Mouse (Mus musculus) c-Kit-positive CD71-positive TER-119-negative erythroid progenitor cells, embryonic 14.5 days (primary cell): ENCODE measurements at regions not wholly inside any gene's neighbourhood (a gene's known extent, or its start where the extent isn't known, plus 50 kb on each side); places are given as distances from the start of the nearest gene placed in this dataset.

ENCODE experiments used
- DNase-seq: peaks from one replicate; pipeline ENCODE4 v3.0.0-alpha.2; 2013; ENCODE audit warnings: low read depth

DNA sequence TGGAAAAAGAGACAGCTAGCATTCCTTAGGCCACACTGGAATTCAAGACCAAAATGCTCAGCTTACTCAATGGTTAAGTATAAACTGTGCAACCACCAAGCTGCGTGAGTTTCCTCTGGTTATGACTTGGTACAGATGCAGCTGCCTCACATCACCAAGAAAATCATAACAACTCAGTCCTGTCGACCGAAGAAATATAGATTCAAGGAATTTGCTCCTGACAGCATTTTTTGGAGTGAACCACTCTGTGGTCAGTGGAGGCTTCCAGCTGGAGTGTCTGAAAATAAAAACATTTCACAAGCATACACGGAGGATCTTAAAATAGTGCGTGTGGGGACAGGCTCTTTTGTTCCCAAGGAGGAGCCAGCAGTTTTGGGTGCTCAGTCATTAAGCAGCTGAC lies 253.8 kb downstream of the Bckdhb start:
- DNase-seq, result no peak

DNA sequence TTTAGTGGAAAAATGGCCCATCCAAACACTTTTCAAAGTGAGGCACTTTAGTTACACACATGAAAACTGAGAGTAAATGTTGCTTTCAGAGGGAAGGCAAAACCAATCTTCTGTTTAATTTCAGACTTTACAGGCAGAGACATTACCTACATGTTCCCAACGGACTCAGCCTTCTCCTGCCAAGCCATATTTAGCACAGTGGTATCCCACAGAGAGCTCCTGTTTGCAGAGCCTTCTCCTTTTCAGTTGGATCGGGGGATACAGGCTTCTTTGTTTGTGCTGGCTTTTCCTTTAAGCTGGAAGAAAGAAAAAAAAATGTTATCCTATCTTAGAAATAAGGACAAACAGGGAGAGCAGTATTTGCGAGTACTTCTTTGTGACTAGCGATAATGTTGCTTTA lies 254.3 kb downstream of the Bckdhb start:
- DNase-seq, result no peak

DNA sequence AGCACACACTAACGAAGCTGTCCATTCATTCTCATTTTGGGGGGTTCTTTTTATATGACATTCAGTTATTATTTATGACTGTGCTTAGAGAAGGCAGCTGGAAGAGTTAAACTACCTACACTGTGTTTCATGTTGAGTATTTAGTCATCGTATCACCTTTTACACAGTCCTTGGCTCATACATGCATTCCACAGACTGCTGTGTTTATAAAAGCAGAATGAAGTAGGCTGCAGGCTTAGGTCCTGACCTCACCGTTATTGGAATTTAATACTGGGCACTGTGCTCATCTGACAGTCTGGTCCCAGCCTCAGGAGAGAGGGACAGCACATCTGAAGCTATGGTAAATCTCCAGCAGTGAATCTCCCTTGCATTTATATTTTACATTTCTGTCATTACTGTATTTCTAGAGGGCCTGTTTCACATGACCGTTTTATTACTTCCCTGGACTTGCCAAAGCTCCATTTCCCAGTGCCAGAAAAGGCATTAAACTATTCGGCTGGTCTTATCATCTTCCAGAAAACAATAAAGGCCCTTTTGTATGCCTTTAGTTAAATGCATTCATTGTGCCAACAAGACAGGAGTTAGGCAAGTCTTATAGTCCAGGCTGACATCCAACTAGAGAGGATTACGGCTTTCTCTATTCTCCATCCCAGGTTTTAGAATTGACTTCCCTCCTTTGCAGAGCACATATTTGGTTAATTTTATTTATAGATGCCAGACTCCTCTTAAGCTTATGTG lies 258.9 kb downstream of the Bckdhb start:
- DNase-seq, result no peak

DNA sequence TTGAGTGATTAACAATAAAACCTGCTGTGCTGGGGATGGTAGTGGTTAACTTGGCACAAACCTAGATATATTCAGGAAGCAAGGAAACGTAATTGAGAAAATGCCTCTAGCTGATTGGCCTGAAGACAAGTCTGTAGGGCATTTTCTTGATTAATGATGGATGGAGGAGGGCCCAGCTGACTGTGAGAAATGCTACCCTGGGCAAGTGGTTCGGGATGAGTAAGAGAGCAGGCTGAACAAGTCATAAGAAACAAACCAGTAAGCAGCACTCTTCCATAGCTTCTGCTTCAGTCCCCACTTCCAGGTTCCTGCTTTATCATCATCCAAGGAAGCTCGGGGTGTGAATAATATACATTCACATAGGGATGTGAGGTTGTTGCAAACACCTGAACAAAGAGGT lies 262.6 kb downstream of the Bckdhb start:
- DNase-seq, result no peak

DNA sequence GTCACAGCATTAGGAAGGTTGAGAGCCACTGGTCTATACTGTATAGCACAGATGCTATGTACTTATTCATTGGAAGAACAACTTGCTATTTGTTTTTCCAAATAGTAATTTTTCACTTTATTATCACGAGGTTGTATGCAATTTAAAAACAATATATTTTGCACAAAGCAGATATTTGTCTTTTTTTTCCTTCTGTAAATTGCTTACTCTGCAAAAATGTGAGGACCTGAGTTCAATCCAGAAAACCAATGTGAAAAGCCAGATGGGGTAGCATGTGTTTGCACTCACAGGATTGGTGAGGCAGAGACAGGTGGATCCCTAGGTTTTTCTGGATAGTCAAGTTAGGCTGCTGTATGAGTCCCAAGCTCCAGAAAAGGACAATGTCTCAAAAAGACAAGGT lies 268.5 kb downstream of the Bckdhb start:
- DNase-seq, result no peak

DNA sequence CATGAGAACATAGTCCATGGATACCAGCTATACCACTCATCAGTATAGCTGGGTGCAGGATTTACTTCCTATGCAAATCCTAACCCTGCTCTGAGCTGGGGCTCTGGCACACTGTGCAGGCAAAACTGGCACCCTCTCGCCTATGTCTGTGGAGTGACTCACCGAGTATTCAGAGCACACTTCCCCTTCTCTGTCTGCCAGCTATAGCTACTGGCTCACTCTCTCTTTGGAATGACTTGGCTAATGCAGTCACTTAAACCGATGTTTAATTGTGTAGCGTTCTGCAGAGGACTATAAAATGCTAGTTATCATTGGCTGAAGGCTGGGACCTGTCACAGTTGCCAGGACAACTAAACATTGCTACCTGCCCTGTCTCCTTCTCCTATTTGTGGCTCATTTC lies 269.8 kb downstream of the Bckdhb start:
- DNase-seq, result no peak

DNA sequence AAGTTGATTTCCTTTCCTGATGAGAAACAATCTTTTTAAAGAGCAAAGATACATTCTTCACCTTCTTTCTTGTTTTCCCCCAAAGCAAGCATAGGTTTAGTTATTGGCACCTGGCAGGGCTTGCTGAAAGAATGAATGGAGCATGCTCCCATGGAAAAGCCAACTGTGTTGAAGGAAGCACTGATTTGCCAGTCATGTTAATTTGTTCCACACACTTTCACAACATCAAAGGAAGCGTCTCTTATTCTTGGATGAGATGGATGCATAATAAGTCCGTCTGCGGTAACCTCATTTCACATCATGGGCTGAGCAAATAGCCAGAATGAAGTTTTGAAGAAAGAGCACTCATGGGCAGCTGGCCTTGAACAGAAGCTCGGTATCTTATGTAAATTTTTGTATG lies 270.4 kb downstream of the Bckdhb start:
- DNase-seq, result no peak

DNA sequence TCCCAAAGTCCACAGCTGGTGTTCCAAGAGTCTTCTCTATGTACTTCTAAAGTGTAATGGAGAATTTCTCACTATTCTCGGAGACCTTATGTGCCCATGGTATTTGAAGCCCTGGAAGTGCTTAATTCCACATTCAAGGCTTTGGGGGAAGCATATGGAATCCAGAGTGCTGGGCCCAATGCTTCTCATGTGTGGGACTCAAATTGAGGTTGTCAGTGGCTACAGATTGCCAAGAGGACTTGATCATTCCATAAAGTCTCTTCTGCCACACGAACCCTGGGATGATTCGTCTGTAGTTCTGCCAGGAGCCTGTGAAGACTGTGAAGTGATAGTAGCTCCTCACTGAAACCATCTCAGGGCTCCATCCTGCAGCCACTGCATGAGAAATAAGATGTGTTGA lies 275.3 kb downstream of the Bckdhb start:
- no peak for DNase-seq

DNA sequence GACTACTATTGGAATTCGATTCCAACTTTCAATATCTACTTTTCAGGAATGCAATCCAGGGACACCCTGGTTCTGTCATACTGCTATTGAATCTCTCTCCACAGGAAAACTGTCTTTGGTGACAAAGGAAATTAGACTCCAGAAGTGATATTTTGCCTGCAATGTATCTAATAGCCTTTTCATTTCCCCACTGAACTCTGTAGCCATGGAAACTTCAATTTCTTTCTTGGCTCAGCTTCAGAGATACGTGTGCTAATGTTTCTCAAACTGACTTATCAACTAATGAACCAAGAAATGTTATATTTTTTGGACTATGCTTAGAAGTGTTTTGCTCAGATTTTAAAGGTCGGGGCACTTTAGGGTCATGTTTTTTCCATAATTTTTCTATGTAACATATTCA lies 279.1 kb downstream of the Bckdhb start:
- no peak for DNase-seq

DNA sequence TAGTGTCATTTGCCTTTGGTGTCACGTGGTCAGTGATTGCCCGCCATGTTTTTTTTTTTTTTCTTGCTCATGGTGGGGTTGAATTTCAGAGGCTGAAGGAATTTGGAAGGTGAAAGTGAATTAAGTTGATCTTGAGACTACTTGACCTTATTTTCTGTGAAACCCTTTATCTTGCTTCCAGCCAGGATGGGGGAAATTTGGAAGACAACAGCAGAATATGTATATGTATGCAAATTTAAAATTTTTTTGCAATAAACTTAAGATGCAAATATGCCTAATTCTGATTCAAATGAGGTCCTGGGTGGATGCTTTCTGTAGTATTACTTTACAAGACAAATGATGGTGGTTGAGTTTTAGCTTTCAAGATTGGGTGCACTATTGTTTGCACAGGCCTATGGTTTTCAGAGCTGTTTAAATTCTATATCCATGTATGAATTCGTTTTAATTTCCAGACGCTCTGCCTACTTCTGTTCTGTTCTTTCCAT lies 315.6 kb downstream of the Bckdhb start:
- DNase-seq, result no peak

DNA sequence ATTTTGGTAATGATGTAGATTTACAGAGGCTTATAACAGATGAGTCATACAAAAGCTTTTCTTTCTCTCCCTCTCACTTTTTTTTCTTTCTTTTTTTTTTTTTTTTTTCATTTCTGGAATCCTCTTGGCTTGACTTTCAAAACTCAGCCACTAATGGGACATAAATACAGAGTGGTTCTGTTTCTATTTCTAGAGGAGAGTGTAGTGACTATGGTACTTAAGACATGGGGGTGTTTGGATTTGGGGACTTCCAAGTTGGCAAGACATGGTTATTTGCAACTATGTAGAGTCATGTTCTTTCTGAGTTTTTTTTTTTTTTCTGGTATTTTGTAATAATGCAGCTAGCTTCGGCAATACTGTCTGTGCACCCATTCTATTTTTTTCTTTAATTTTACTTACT lies 324.8 kb downstream of the Bckdhb start:
- DNase-seq, result no peak

DNA sequence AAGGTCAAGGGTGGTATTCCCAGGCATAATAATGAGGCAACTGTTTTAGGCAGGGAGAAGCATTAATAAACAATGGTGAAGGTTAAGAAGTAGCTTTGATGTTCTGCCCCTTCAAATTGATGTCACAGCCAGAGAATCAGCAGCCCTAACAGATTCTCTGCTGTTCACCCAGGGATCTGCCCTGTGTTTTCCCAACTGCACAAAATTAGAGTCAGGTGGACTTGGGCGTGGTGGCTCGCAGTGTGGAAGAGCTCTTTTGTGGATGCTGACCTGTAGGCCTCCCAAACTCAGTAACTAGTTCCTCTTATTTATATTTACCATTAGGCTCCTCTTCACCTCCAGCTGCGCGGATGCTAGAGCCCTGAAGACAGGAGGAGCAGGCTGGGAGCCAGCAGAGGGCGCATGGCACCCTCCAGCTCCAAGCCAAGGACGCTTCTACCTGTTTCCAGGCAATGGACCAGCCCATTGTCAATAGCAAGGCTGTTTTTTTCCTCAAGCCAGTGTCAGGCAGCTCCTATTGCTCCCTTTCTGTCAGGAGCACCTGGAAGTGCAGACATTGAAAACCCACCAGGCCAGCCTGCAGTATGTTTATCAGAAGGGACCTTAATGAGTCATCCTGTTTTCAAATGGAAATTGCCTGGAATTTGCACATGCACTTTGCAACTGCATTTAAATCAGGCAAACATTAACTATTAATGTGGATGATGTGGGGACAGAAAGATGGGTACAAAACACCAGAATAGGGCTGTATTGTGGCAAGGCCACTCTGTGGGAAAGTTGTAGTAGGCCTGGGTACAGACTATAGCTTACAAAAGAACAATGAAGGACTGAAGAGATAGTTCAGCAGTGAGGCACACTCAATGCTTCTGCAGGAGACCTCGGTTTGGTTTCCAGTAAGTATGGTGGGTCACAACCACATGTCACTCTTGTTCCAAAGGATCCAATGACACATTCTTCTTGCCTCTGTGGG lies 328.4 kb downstream of the Bckdhb start:
- DNase-seq, result no peak

DNA sequence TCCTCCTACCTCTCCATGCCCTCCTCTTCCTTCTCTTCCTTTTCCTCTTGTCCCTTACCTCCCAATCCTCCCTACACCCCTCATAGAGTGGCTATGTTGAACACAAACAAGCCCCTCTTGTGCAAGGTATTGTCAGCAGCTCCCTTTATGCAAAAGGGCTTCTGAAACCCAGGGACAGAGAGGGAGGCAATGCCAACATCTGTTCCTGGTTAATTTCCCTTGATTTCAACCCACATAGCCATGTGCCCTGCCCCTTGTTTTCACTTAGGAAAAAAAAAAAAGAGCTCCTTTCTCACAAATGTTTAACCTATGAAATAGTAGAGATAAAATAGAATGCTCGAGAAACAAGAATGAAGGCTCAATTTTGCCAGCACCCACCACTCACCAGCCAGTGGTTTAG lies 333.5 kb downstream of the Bckdhb start:
- no peak for DNase-seq

DNA sequence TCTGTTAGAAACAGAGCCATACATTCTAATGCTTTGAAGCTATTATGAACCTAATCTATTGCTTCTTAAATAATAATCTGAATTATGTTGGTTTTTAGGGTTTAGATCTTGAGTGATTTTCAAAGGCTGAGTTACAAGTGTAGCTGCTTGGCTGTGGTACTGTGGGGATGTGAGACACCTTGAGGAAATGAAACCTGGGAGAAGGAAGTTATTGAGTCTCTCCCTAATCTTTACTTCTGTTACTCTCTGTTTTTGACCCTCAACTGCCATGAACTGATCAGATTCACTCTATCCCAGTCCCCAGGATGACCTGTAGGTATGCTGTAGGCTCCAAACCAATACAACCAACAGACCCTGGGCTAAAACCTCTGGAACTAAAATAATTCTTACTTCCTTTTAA lies 334.8 kb downstream of the Bckdhb start:
- DNase-seq, result no peak

DNA sequence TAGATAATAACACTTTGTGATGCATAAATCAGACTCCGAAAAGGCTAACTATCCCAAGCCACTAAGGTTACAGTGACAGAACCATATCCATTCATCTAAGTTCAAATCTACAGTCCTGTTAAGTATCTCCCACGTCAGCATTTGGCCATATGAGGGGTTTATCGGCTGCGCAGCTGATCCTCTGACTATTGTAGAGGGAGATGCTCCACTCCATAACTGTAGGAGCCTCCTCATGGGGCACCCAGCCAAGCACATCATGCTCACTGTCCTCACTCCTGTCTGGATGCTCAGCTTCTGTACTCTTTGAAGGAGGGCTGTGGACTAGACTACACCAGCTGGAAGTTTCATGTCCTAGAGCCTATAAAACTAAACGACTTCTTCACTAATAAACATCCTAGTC lies 337.2 kb downstream of the Bckdhb start:
- DNase-seq, result no peak

DNA sequence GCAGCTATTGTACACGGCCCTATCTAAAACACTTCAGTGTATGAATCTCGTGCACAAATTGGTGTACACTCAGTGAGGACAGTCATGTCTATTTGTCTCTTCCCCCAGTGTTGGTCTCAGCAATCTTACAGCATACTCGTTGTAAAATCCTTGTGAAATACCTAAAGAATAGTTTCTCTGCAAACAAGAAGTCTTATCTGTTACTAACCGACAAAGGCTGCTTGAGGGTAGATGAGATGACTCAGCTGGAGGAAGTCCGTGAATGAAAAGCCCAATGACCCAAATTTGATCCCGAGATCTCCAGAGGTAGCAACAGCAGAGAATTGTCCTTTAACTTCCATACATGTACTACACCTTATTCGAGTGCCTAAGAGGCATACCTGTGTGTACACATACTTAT lies 342.0 kb downstream of the Bckdhb start:
- no peak for DNase-seq

DNA sequence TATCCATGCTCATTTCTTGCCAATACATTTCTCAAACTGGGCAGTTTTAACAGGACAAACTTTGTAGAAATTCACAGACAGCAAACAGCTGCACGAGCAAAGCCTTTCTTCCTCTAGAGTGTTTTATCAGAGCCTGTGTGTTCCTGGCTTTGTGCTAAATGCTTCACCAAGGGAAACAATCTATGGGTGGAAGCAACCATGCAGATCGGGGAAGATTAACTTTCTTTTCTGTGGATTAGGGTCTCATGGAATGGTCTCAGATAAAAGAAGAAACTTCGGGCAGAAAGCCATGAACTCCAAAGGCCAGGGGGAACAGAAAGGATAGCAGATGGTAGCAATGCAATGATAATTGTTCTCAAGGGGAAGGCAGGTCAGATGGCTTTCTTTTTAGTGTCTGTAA lies 349.7 kb downstream of the Bckdhb start:
- no peak for DNase-seq

DNA sequence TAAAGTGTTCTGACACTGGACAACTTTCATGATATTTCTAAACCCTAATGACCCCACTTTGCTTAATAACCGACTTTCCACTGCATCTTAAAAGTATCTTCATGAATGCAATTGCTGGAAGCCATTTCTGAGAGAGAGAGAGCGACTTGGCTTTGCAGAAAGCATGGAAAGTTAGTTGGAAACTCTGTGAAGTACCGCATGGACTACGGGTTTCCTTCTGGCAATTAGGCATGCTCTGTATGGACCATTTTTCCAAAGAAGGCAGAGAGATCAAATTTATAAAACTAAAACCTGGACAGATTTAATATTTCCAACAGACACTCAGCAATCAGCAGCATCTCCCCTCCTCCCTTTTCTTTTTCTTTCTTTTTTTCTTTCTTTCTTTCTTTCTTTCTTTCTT lies 353.4 kb downstream of the Bckdhb start:
- DNase-seq, result no peak

DNA sequence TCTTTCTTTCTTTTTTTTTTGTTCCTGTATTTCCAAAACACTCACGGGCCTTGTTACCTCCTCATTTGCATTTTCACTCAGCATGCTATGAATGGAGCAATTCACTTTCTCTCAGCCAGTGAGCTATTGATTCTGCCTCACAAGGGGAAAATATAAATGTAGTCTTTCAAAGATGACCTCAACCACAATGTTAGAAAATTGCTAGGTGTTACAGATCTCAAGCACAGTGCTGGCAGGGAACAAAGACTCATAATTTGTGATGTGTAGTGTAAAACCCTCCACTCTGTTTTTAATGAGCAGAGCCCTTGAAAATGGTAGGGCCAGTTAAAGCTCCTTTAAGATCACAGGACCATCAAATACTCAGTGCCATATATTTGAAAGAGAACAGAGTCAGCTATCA lies 353.8 kb downstream of the Bckdhb start:
- no peak for DNase-seq

DNA sequence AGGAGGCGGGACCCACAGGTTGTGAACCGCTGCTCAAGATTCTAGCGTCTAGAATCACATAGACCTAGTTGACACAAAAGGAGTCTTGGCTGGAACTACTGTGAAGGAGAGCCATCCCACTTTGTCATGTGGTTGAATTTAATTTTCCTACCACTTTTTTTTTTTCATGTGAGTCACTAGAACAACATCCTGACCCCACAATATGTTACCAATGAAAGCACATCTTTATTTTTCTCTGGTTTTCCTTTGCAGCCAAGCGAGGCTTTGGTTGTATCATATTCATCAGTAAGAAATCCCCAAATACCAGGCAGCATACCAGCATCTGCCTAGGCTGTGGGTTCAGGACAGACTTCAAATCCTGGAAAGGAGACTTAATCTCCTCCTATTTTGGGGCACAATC lies 356.0 kb downstream of the Bckdhb start:
- no peak for DNase-seq

DNA sequence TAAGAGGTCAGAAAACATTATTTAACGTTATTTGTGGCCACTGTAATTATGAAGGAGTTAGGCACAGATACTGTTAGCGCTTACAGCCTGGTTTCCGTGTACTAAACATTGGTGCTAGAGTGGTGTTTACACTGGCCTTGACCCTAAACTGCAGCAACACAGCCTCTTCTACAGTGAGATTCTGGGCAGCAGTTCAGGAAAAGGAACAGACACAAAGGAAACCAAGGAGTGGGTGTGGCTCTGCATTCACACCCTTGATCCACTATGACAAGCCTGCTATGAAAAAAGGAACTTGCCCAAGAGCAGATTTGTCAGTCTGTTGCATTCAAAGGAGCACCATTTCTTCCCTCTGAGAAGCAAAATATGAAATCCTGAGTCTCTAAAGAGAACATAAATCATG lies 356.7 kb downstream of the Bckdhb start:
- no peak for DNase-seq

DNA sequence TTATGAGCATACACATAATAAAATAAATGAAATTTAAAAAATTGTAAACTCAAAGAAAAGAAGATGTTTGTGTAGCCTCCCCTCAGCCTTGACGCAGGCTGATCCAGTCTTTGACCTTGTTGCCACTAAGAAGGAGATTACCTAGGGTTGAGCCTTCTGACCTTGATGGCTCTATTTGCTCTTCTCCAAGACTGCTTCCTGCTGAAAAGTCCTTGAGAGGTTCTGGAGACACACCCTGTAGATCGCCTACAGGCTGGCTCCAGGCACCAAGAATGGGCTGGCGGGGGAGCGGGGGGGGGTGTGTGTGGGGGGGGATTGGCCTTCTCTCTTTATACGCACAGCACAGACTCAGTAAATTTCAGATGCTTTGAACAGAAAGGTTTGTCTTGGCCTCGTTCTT lies 358.4 kb downstream of the Bckdhb start:
- DNase-seq, result no peak

DNA sequence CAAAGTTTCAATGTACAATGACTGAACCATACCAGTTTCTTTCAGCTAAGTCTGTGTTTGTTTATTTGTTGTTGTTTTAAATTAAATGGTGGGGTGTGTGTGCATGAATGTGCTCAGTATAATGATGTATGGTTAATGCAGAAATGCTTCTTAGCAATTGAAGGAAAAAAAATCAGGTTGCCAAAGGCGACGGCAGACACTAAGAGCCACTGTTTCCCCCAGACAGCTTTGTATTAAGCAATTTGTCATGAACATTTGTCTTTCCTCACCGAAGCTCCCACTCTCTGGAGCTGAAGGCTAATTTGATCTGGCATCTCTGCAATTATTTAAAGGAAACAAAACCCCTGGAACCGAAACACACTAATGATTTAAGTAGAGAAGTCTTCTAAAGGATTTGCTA lies 360.7 kb downstream of the Bckdhb start:
- DNase-seq, result no peak
